Mouse (Mus musculus): ENCODE data around the gene Rcl1.

DNA sequence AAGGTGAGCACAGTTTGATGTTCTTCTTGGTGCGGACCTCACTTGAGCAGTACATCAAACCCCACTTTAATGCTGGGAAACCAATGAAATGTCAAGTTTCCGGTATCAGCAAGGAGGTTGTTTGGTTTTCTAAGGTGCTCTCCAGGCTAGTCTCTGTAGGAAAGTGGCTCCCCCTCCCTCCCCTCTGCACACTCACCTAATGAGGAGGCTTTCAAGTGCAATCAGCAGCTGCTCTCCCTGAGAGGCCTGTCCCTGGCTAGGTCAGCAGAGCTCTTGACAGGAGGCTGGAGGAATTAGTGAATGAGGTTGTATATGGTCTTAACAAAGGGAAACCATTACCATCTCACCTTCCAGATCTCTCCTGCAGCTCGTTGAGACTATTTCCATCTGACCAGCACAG lies 54.4 kb downstream of the Rcl1 start:
- TF ChIP-seq EP300 (IDR thresholded peaks at IDR 0.05; ENCODE audit: low read depth) (no peak), CTCF (IDR thresholded peaks at IDR 0.05; ENCODE audit: low read depth) (no peak)

Data from liver, postnatal 0 days (tissue).